Mouse (Mus musculus): ENCODE results near the gene Gpr158. TPM values are rescaled to one million over a fixed set of nuclear protein-coding genes. Genes with fewer than 3 reads are reported as not detected.
"Not testable (repeated sequence)": the region's sequence is repeated elsewhere in the genome, so short reads cannot be mapped to it uniquely, and the experiment has no call there.

Gene Gpr158
- polyA plus RNA-seq, 1 experiment = not detected

GRCm38 (mm10) chr2:21405617-21406016 is 38.3 kb downstream of the Gpr158 start:
- TF ChIP-seq CTCF (IDR thresholded peaks at IDR 0.05; ENCODE audit: insufficient read depth, low read length) = no peak
- no peak for TF ChIP-seq POLR2A (IDR thresholded peaks at IDR 0.05; ENCODE audit: borderline replicate concordance, extremely low read depth, low read depth, low read length)
- 83% methylated on average over 3 of the region's 3 CpGs for WGBS
- no peak overlapping the region for H3K4me3 ChIP-seq (replicated peaks; ENCODE audit: extremely low read depth, low read depth, low read length)
- no peaks in the 10 kb centered on the region for H3K4me1 ChIP-seq (ENCODE audit: control insufficient read depth, insufficient read depth, low read length)
- DNase-seq = no peak

GRCm38 (mm10) chr2:21407443-21407985 is 40.2 kb downstream of the Gpr158 start:
- DNase-seq = no peak
- no peak for TF ChIP-seq POLR2A (IDR thresholded peaks at IDR 0.05; ENCODE audit: borderline replicate concordance, extremely low read depth, low read depth, low read length)
- TF ChIP-seq CTCF (IDR thresholded peaks at IDR 0.05; ENCODE audit: insufficient read depth, low read length) = no peak
- Histone ChIP-seq H3K4me3 (replicated peaks; ENCODE audit: extremely low read depth, low read depth, low read length) (no peak overlapping the region), H3K4me1 (ENCODE audit: control insufficient read depth, insufficient read depth, low read length) (no peaks in the 10 kb centered on the region)
- WGBS = 89% methylated on average over 2 of the region's 2 CpGs

GRCm38 (mm10) chr2:21408821-21409220 is 41.5 kb downstream of the Gpr158 start:
- no peak for DNase-seq
- 78% methylated on average over 3 of the region's 3 CpGs for WGBS
- H3K4me3 ChIP-seq (replicated peaks; ENCODE audit: extremely low read depth, low read depth, low read length) = no peak overlapping the region
- TF ChIP-seq CTCF (IDR thresholded peaks at IDR 0.05; ENCODE audit: insufficient read depth, low read length) = no peak
- no peak for TF ChIP-seq POLR2A (IDR thresholded peaks at IDR 0.05; ENCODE audit: borderline replicate concordance, extremely low read depth, low read depth, low read length)
- no peaks in the 10 kb centered on the region for H3K4me1 ChIP-seq (ENCODE audit: control insufficient read depth, insufficient read depth, low read length)

GRCm38 (mm10) chr2:21430288-21430687 is 62.9 kb downstream of the Gpr158 start:
- Histone ChIP-seq H3K4me3 (replicated peaks; ENCODE audit: extremely low read depth, low read depth, low read length) (no peak overlapping the region), H3K4me1 (ENCODE audit: control insufficient read depth, insufficient read depth, low read length) (no peaks in the 10 kb centered on the region)
- TF ChIP-seq CTCF (IDR thresholded peaks at IDR 0.05; ENCODE audit: insufficient read depth, low read length) = no peak
- TF ChIP-seq POLR2A (IDR thresholded peaks at IDR 0.05; ENCODE audit: borderline replicate concordance, extremely low read depth, low read depth, low read length) = no peak
- DNase-seq = no peak
- 44% methylated on average over 2 of the region's 2 CpGs for WGBS

- no peak overlapping the region for H3K4me3 ChIP-seq (replicated peaks; ENCODE audit: extremely low read depth, low read depth, low read length)
- H3K4me1 ChIP-seq (ENCODE audit: control insufficient read depth, insufficient read depth, low read length) = no peaks in the 10 kb centered on the region
- no peak for DNase-seq
- TF ChIP-seq POLR2A (IDR thresholded peaks at IDR 0.05; ENCODE audit: borderline replicate concordance, extremely low read depth, low read depth, low read length) (no peak), CTCF (IDR thresholded peaks at IDR 0.05; ENCODE audit: insufficient read depth, low read length) (no peak)
- 77% methylated on average over 6 of the region's 6 CpGs for WGBS
These were observed 63.8 kb downstream of the Gpr158 start for GRCm38 (mm10) chr2:21431182-21431581.

- 77% methylated on average over 3 of the region's 3 CpGs for WGBS
- no peak for TF ChIP-seq POLR2A (IDR thresholded peaks at IDR 0.05; ENCODE audit: borderline replicate concordance, extremely low read depth, low read depth, low read length)
- TF ChIP-seq CTCF (IDR thresholded peaks at IDR 0.05; ENCODE audit: insufficient read depth, low read length) = no peak
- DNase-seq = no peak
These were observed 72.3 kb downstream of the Gpr158 start for GRCm38 (mm10) chr2:21439626-21440025.

GRCm38 (mm10) chr2:21460606-21461005 is 93.3 kb downstream of the Gpr158 start:
- 82% methylated on average over 4 of the region's 4 CpGs for WGBS
- not testable (repeated sequence) for DNase-seq; H3K4me3 ChIP-seq (replicated peaks; ENCODE audit: extremely low read depth, low read depth, low read length); H3K4me1 ChIP-seq (ENCODE audit: control insufficient read depth, insufficient read depth, low read length)

More at GRCm38 (mm10) chr2:21439626-21440025, 72.3 kb downstream of the Gpr158 start:
- Histone ChIP-seq H3K4me1 (ENCODE audit: control insufficient read depth, insufficient read depth, low read length) (no peaks in the 10 kb centered on the region), H3K4me3 (replicated peaks; ENCODE audit: extremely low read depth, low read depth, low read length) (no peak overlapping the region)

- 90% methylated on average over 2 of the region's 2 CpGs for WGBS
- Histone ChIP-seq H3K4me1 (ENCODE audit: control insufficient read depth, insufficient read depth, low read length) (no peaks in the 10 kb centered on the region), H3K4me3 (replicated peaks; ENCODE audit: extremely low read depth, low read depth, low read length) (no peak overlapping the region)
- DNase-seq = no peak
- no peak for TF ChIP-seq CTCF (IDR thresholded peaks at IDR 0.05; ENCODE audit: insufficient read depth, low read length)
- TF ChIP-seq POLR2A (IDR thresholded peaks at IDR 0.05; ENCODE audit: borderline replicate concordance, extremely low read depth, low read depth, low read length) = no peak
These were observed 107.6 kb downstream of the Gpr158 start for GRCm38 (mm10) chr2:21474957-21475356.

GRCm38 (mm10) chr2:21496881-21497280 is 129.5 kb downstream of the Gpr158 start:
- H3K4me1 ChIP-seq (ENCODE audit: control insufficient read depth, insufficient read depth, low read length) = no peaks in the 10 kb centered on the region
- no peak overlapping the region for H3K4me3 ChIP-seq (replicated peaks; ENCODE audit: extremely low read depth, low read depth, low read length)
- 63% methylated on average over 3 of the region's 3 CpGs for WGBS
- DNase-seq = no peak
- no peak for TF ChIP-seq POLR2A (IDR thresholded peaks at IDR 0.05; ENCODE audit: borderline replicate concordance, extremely low read depth, low read depth, low read length)
- TF ChIP-seq CTCF (IDR thresholded peaks at IDR 0.05; ENCODE audit: insufficient read depth, low read length) = no peak

- Histone ChIP-seq H3K4me1 (ENCODE audit: control insufficient read depth, insufficient read depth, low read length) (no peaks in the 10 kb centered on the region), H3K4me3 (replicated peaks; ENCODE audit: extremely low read depth, low read depth, low read length) (no peak overlapping the region)
- no peak for DNase-seq
- TF ChIP-seq POLR2A (IDR thresholded peaks at IDR 0.05; ENCODE audit: borderline replicate concordance, extremely low read depth, low read depth, low read length) (no peak), CTCF (IDR thresholded peaks at IDR 0.05; ENCODE audit: insufficient read depth, low read length) (no peak)
- 68% methylated on average over 1 of the region's 1 CpGs for WGBS
These were observed 130.6 kb downstream of the Gpr158 start for GRCm38 (mm10) chr2:21497965-21498364.

Data from lung, adult 2 months (tissue).